Comparison of ENCODE assay signal across 9 mouse cellular contexts in the genomic region with DNA sequence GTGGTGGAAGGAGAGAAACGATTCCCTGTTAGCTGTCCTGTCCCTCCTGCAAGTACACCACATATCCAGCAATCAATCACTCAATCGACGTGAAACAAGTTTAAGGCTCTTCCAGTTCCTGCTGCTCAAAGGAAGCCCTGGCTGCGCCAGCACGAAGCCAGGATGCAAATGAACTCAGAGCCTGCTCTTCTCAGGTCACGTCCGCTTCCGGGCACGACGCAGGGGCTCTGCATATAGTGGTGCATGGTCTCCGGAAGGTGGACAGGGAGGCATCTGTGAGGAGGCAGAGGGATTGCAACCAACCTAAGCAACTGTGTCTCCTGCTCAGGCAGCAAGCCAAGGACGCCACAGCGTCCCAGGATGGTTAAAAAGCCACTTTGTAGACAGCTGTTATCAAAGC.
DNase-seq lines count a peak whose midpoint lies in the region; ATAC-seq lines count a peak whose summit lies in the region.
"Had no signal": no experiment of that assay in that cellular context is flagged by ENCODE, and none has a peak within 500 bp of the region (broad histone marks: within the 10 kb centered on the region; RNA-seq: fewer than 3 reads in every experiment).

No protein-coding gene starts in this region.

- H3K4me3 ChIP-seq in heart, embryonic 10.5 days = peak overlapping the region; percentile 36
- H3K4me3 ChIP-seq in limb, embryonic 11.5 days (ENCODE audit: low read depth, low read length) = no peak overlapping the region

- 2% methylated on average over 13 of the region's 13 CpGs for WGBS in heart, embryonic 10.5 days
- WGBS in limb, embryonic 11.5 days = 1% methylated on average over 13 of the region's 13 CpGs

- DNase-seq in heart, embryonic 10.5 days (ENCODE audit: low spot score) = no peak
- no peak for DNase-seq in heart, adult 11 months
- DNase-seq in thymus, postnatal 4 days = peak; percentile 24
- DNase-seq in thymus, adult 18-20 months = no peak
- DNase-seq in limb, embryonic 11.5 days (ENCODE audit: low spot score) = peak; percentile 40
- DNase-seq in cerebellum, postnatal 36 days = no peak
- no peak for DNase-seq in kidney, postnatal 14 days
- no peak for DNase-seq in spleen, adult 18-20 months
- DNase-seq: cerebellum, adult 11 months had no signal

- no peaks in the 10 kb centered on the region for H3K9me3 ChIP-seq in heart, embryonic 10.5 days
- 0 out of 2 replicates have a peak, but pooled peaks cover 3% of the 10 kb centered on the region for H3K9me3 ChIP-seq in limb, embryonic 11.5 days (ENCODE audit: control insufficient read depth, low read length)

- peak overlapping the region; percentile 7; the same call in 1 of the 2 replicates for H3K4me2 ChIP-seq in limb, embryonic 11.5 days (ENCODE audit: low read depth, severe bottlenecking)

- no peaks in the 10 kb centered on the region for H3K36me3 ChIP-seq in heart, embryonic 10.5 days
- H3K36me3 ChIP-seq in limb, embryonic 11.5 days (ENCODE audit: control insufficient read depth, insufficient read depth, low read length) = no peaks in the 10 kb centered on the region

- H3K9ac ChIP-seq in limb, embryonic 11.5 days (ENCODE audit: low read length) = no peak overlapping the region

- H3K27ac ChIP-seq in heart, embryonic 10.5 days = peak overlapping the region; percentile 37; the same call in 1 of the 2 replicates
- no peak overlapping the region for H3K27ac ChIP-seq in limb, embryonic 11.5 days (replicated peaks; ENCODE audit: low read depth, low read length)

- H3K4me1 ChIP-seq in heart, embryonic 10.5 days = peaks cover 40% of the 10 kb centered on the region
- peaks cover 19% of the 10 kb centered on the region for H3K4me1 ChIP-seq in limb, embryonic 11.5 days (ENCODE audit: control insufficient read depth, insufficient read depth, low read length)

- H3K27me3 ChIP-seq in heart, embryonic 10.5 days (ENCODE audit: insufficient read depth, poor library complexity, severe bottlenecking) = peaks cover 92% of the 10 kb centered on the region
- H3K27me3 ChIP-seq in limb, embryonic 11.5 days (ENCODE audit: control insufficient read depth, insufficient read depth, low read length) = peaks cover 72% of the 10 kb centered on the region

- ATAC-seq in limb, embryonic 11.5 days (ENCODE audit: insufficient number of reproducible peaks, low FRiP score, low TSS enrichment, low read depth) = no peak

Comparison
In these comparisons a context has a peak if more than half of its experiments do, and no peak if none do; other contexts are left out.
1. DNase-seq: peak in thymus, postnatal 4 days (single experiment) and limb, embryonic 11.5 days (single experiment); none in heart, embryonic 10.5 days (single experiment), heart, adult 11 months (single experiment), thymus, adult 18-20 months (0 of 2), cerebellum, postnatal 36 days (0 of 2), kidney, postnatal 14 days (single experiment) and spleen, adult 18-20 months (0 of 2).